Mouse (Mus musculus): ENCODE results near the gene Il21r.

GRCm38 (mm10) chr7:125671396-125671795 is 68.2 kb downstream of the Il21r start:
- TF ChIP-seq CTCF (IDR thresholded peaks at IDR 0.05; ENCODE audit: borderline replicate concordance, extremely low read depth, insufficient read depth, insufficient read length) (no peak), POLR2A (IDR thresholded peaks at IDR 0.05; ENCODE audit: borderline replicate concordance, extremely low read depth, insufficient read depth, insufficient read length, poor library complexity, severe bottlenecking) (no peak)

All from brain, embryonic 14.5 days (tissue).